In genomic region chr2:91096524-91096923, GRCm38 (mm10) we compare ENCODE assay signal across 9 mouse cellular contexts. TPM values are rescaled to one million over a fixed set of nuclear protein-coding genes. Genes with fewer than 3 reads are reported as not detected.
A peak's percentile ranks its signal among the peaks of the same experiment; 100 is the strongest.
DNase-seq lines count a peak whose midpoint lies in the region; ATAC-seq and TF ChIP-seq lines count a peak whose summit lies in the region.
"Had no signal": no experiment of that assay in that cellular context is flagged by ENCODE, and none has a peak within 500 bp of the region (broad histone marks: within the 10 kb centered on the region; RNA-seq: fewer than 3 reads in every experiment).

No protein-coding gene starts in this region.

- ATAC-seq in liver, embryonic 14.5 days (ENCODE audit: insufficient read depth), result peak; percentile 65
- no peak for ATAC-seq in midbrain, embryonic 14.5 days (ENCODE audit: low FRiP score, low TSS enrichment)

- H3K9ac ChIP-seq in liver, embryonic 14.5 days (replicated peaks), result 0 out of 2 replicates have a peak overlapping the region, but pooled peaks have one; percentile 0
- no peak overlapping the region for H3K9ac ChIP-seq in midbrain, embryonic 14.5 days (replicated peaks; ENCODE audit: low read length)

- WGBS in liver, embryonic 14.5 days (ENCODE audit: insufficient replicate concordance), result 19% methylated on average over 14 of the region's 14 CpGs
- WGBS in midbrain, embryonic 14.5 days, result 76% methylated on average over 14 of the region's 14 CpGs

- peak overlapping the region; percentile 20; the same call in 1 of the 2 replicates for H3K4me2 ChIP-seq in liver, embryonic 14.5 days (ENCODE audit: low read depth)
- H3K4me2 ChIP-seq in midbrain, embryonic 14.5 days (ENCODE audit: low read length), result no peak overlapping the region

- peak overlapping the region; percentile 81 for H3K27ac ChIP-seq in brown adipose tissue, adult 24 weeks (replicated peaks; ENCODE audit: low read depth, low read length)
- H3K27ac ChIP-seq in liver, embryonic 14.5 days, result no peak overlapping the region
- H3K27ac ChIP-seq in midbrain, embryonic 14.5 days (replicated peaks; ENCODE audit: low read depth, low read length), result no peak overlapping the region
- H3K27ac ChIP-seq: kidney, postnatal 0 days had no signal

- no peak; the same call in 1 of the 2 replicates for TF ChIP-seq CTCF in liver, embryonic 14.5 days (IDR thresholded peaks at IDR 0.05; ENCODE audit: low read depth)

- H3K27me3 ChIP-seq in liver, embryonic 14.5 days (ENCODE audit: control insufficient read depth, insufficient read depth, low read length), result no peaks in the 10 kb centered on the region
- no peaks in the 10 kb centered on the region for H3K27me3 ChIP-seq in midbrain, embryonic 14.5 days (ENCODE audit: control insufficient read depth, insufficient read depth, low read length)

- TF ChIP-seq EP300 in liver, embryonic 14.5 days (IDR thresholded peaks at IDR 0.05; ENCODE audit: low read depth), result peak; percentile 39; the same call in 1 of the 2 replicates

- peak overlapping the region; percentile 50 for H3K4me3 ChIP-seq in brown adipose tissue, adult 24 weeks (ENCODE audit: insufficient read depth, low read depth, low read length)
- H3K4me3 ChIP-seq in liver, embryonic 14.5 days (ENCODE audit: insufficient read depth in 1 of 2, low read depth in 2 of 2, low read length in 2 of 2), result peak overlapping the region; percentile 3 to 21; a peak in 3 of 4 replicates
- H3K4me3 ChIP-seq in midbrain, embryonic 14.5 days (replicated peaks; ENCODE audit: low read depth, low read length), result no peak overlapping the region

- H3K4me1 ChIP-seq in brown adipose tissue, adult 24 weeks (ENCODE audit: control insufficient read depth, insufficient read depth, insufficient read length, low read length), result no peaks in the 10 kb centered on the region
- H3K4me1 ChIP-seq in liver, embryonic 14.5 days (replicated peaks; ENCODE audit: control insufficient read depth in 2 of 2, insufficient read depth in 2 of 2, low read length in 1 of 2), result peaks cover 0 to 13% of the 10 kb centered on the region in 2 experiments; a peak in 3 of 4 replicates
- H3K4me1 ChIP-seq in midbrain, embryonic 14.5 days (ENCODE audit: control insufficient read depth, insufficient read depth, low read length), result no peaks in the 10 kb centered on the region

- H3K36me3 ChIP-seq in liver, embryonic 14.5 days (replicated peaks; ENCODE audit: control insufficient read depth, insufficient read depth, low read depth), result no peaks in the 10 kb centered on the region; the same call in 1 of the 2 replicates
- H3K36me3 ChIP-seq in midbrain, embryonic 14.5 days (ENCODE audit: control insufficient read depth, insufficient read depth, low read length), result no peaks in the 10 kb centered on the region

- DNase-seq in layer of hippocampus, adult 11-12 months (ENCODE audit: low spot score), result peak; percentile 62
- DNase-seq in layer of hippocampus, adult 8-10 months (ENCODE audit: low spot score in 2 of 2), result no peak
- peak; percentile 37 to 48 (median 48) for DNase-seq in liver, embryonic 14.5 days (ENCODE audit: low read depth in 3 of 3, low spot score in 3 of 3)
- peak; percentile 42 for DNase-seq in spleen, adult 12 weeks (ENCODE audit: low spot score)
- no peak for DNase-seq in midbrain, embryonic 14.5 days
- no peak for DNase-seq in adrenal gland, adult 8-10 months
- no peak for DNase-seq in kidney, adult 11 months

- no peaks in the 10 kb centered on the region for H3K9me3 ChIP-seq in liver, embryonic 14.5 days (ENCODE audit: control insufficient read depth, low read length)
- no peaks in the 10 kb centered on the region for H3K9me3 ChIP-seq in midbrain, embryonic 14.5 days (ENCODE audit: control insufficient read depth, low read length)

RNA-seq across cellular contexts. Expression of gene Spi1, which starts 14.3 kb away (rescaled TPM):
- total RNA-seq in layer of hippocampus, adult 8-10 months (2022), result 10 to 100 TPM in 2 of 4 experiments, 1 to 10 TPM in 2; 3.8 to 17.2 (median 9.7) TPM
- 7.6 and 9.3 TPM in 2 replicates for polyA plus RNA-seq in brown adipose tissue, adult 24 weeks (2012; ENCODE audit: insufficient read depth, insufficient read length, missing spikeins)
- 13.3 and 20.5 TPM in 2 replicates for polyA plus RNA-seq in liver, embryonic 14.5 days (2012; rRNA removed)
- 12.4 and 15.6 TPM in 2 replicates for polyA plus RNA-seq in liver, embryonic 14.5 days (2014; fragmentation: Nextera tagmentation; extraction: Ambion mirVana)
- 1.2 and 2.4 TPM in 2 replicates for polyA plus RNA-seq in midbrain, embryonic 14.5 days (2014; fragmentation: Nextera tagmentation; extraction: Ambion mirVana)
- 1 to 10 TPM; 6.3 to 9.6 (median 7.9) TPM for total RNA-seq in adrenal gland, adult 8-10 months (2022)

RNA-seq across cellular contexts. Expression of gene Mybpc3, which starts 21.4 kb away (rescaled TPM):
- total RNA-seq in layer of hippocampus, adult 8-10 months (2022), result under 1 TPM; 0.09 to 0.22 (median 0.16) TPM
- not detected in 2 replicates for polyA plus RNA-seq in brown adipose tissue, adult 24 weeks (2012; ENCODE audit: insufficient read depth, insufficient read length, missing spikeins)
- polyA plus RNA-seq in liver, embryonic 14.5 days (2012; rRNA removed), result 0.03 and 0.04 TPM in 2 replicates
- not detected in 2 replicates for polyA plus RNA-seq in liver, embryonic 14.5 days (2014; fragmentation: Nextera tagmentation; extraction: Ambion mirVana)
- polyA plus RNA-seq in midbrain, embryonic 14.5 days (2014; fragmentation: Nextera tagmentation; extraction: Ambion mirVana), result not detected in 2 replicates
- under 1 TPM; 0.09 to 0.62 (median 0.26) TPM for total RNA-seq in adrenal gland, adult 8-10 months (2022)

RNA-seq across cellular contexts. Expression of gene Slc39a13, which starts 26.3 kb away (rescaled TPM):
- 10 to 100 TPM; 28.7 to 40.0 (median 33.1) TPM for total RNA-seq in layer of hippocampus, adult 8-10 months (2022)
- polyA plus RNA-seq in brown adipose tissue, adult 24 weeks (2012; ENCODE audit: insufficient read depth, insufficient read length, missing spikeins), result 22.4 and 24.6 TPM in 2 replicates
- 11.1 and 11.2 TPM in 2 replicates for polyA plus RNA-seq in liver, embryonic 14.5 days (2012; rRNA removed)
- polyA plus RNA-seq in liver, embryonic 14.5 days (2014; fragmentation: Nextera tagmentation; extraction: Ambion mirVana), result 8.1 and 8.4 TPM in 2 replicates
- 21.9 and 26.7 TPM in 2 replicates for polyA plus RNA-seq in midbrain, embryonic 14.5 days (2014; fragmentation: Nextera tagmentation; extraction: Ambion mirVana)
- 10 to 100 TPM; 31.4 to 57.3 (median 43.5) TPM for total RNA-seq in adrenal gland, adult 8-10 months (2022)

RNA-seq across cellular contexts. Expression of gene Psmc3, which starts 42.7 kb away (rescaled TPM):
- total RNA-seq in layer of hippocampus, adult 8-10 months (2022), result 100 to 1,000 TPM; 180 to 209 (median 206) TPM
- polyA plus RNA-seq in brown adipose tissue, adult 24 weeks (2012; ENCODE audit: insufficient read depth, insufficient read length, missing spikeins), result 157 and 167 TPM in 2 replicates
- 77.7 and 126 TPM in 2 replicates for polyA plus RNA-seq in liver, embryonic 14.5 days (2012; rRNA removed)
- polyA plus RNA-seq in liver, embryonic 14.5 days (2014; fragmentation: Nextera tagmentation; extraction: Ambion mirVana), result 174 and 186 TPM in 2 replicates
- polyA plus RNA-seq in midbrain, embryonic 14.5 days (2014; fragmentation: Nextera tagmentation; extraction: Ambion mirVana), result 232 and 271 TPM in 2 replicates
- total RNA-seq in adrenal gland, adult 8-10 months (2022), result 100 to 1,000 TPM; 172 to 187 (median 179) TPM

Comparison
In these comparisons a context has a peak if more than half of its experiments do, and no peak if none do; other contexts are left out.
1. DNase-seq: peak in layer of hippocampus, adult 11-12 months (single experiment), liver, embryonic 14.5 days (3 of 3) and spleen, adult 12 weeks (single experiment); none in layer of hippocampus, adult 8-10 months (0 of 2), midbrain, embryonic 14.5 days (single experiment), adrenal gland, adult 8-10 months (single experiment) and kidney, adult 11 months (single experiment).